Mouse (Mus musculus) ES-Bruce4 (cell line): ENCODE data around the gene AI854703.

ENCODE experiments used
- CTCF ChIP-seq: IDR thresholded peaks from one replicate; pipeline ENCODE4 v1.8.1; 2011; ENCODE audit warnings: low read depth, low read length
- EP300 ChIP-seq: IDR thresholded peaks from 2 replicates; pipeline ENCODE4 v1.6.1; 2011; ENCODE audit warnings: low read depth, low read length; ENCODE audit not compliant: insufficient read depth
- POLR2A ChIP-seq: IDR thresholded peaks from one replicate; pipeline ENCODE4 v1.8.1; 2011; ENCODE audit warnings: low read length; ENCODE audit not compliant: insufficient read depth

DNA sequence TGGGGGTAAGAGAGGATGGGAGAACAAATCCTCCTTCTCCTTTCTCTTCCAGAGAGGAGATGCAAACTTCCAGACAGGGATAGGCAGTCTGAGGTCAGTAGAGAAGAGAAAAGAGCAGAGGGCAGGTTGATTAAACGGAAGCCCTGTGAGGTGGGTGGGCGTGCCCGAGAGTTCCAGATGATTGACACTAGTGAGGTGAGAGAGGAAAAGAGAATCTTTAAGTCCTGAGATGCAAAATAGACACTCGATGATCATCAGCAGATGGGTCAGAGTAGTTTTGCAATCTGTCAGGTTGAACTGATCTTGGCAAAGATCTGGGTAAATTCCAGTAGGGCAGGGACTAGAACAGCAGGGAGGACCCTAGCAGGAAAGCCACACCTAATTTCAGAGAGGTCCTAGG, 38.2 kb downstream of the AI854703 start:
- TF ChIP-seq POLR2A = no peak
- TF ChIP-seq CTCF = no peak
- TF ChIP-seq EP300 = no peak
